Mouse (Mus musculus): Measurements from ENCODE around the gene Gucy2d. TPM values are rescaled to one million over a fixed set of nuclear protein-coding genes. Genes with fewer than 3 reads are reported as not detected.

The Gucy2d gene
- polyA plus RNA-seq, 1 experiment, result not detected

DNA sequence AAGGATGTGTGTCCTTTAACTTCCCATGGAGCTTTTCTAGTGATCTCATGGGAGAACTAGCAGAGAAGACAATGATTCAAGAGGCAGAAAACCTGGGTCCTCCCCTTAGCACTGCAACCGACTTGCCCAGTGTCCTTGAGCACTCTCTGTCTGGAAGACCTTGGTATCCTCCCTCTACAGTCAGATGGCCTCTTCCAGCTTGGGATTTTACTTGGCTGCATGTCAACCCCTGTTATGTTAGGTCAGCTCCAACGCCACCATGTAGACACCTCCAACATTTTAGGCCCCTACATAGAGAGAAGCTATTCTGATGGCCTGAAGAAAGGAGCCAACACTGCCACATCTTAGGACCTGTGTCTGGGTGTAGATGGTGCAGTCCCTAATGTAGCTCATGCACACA lies 32.3 kb downstream of the Gucy2d start:
- TF ChIP-seq POLR2A (IDR thresholded peaks at IDR 0.05; ENCODE audit: low read depth, low read length), result no peak
- TF ChIP-seq CTCF (IDR thresholded peaks at IDR 0.05; ENCODE audit: extremely low read depth, insufficient read depth, insufficient read length, insufficient replicate concordance), result no peak
- H3K4me3 ChIP-seq (ENCODE audit: extremely low read depth, insufficient read depth, insufficient read length), result no peak overlapping the region
- H3K27me3 ChIP-seq (ENCODE audit: control insufficient read depth, insufficient read depth, low read length), result no peaks in the 10 kb centered on the region
- 78% methylated on average over 2 of the region's 2 CpGs for WGBS
- H3K4me1 ChIP-seq (ENCODE audit: control insufficient read depth, insufficient read depth, insufficient read length), result no peaks in the 10 kb centered on the region; the same call in 1 of the 2 replicates
- H3K27ac ChIP-seq (ENCODE audit: insufficient read depth, low read length), result no peak overlapping the region
- no peaks in the 10 kb centered on the region for H3K36me3 ChIP-seq (ENCODE audit: control insufficient read depth, insufficient read depth, low read length)
- no peak for DNase-seq (ENCODE audit: low read depth in 1 of 2, low spot score in 2 of 2)

GRCm38 (mm10) chr7:98474558-98474957 lies 34.3 kb downstream of the Gucy2d start:
- TF ChIP-seq POLR2A (IDR thresholded peaks at IDR 0.05; ENCODE audit: low read depth, low read length), result no peak
- no peak for TF ChIP-seq CTCF (IDR thresholded peaks at IDR 0.05; ENCODE audit: extremely low read depth, insufficient read depth, insufficient read length, insufficient replicate concordance)
- Histone ChIP-seq H3K27ac (ENCODE audit: insufficient read depth, low read length) (no peak overlapping the region), H3K4me1 (ENCODE audit: control insufficient read depth, insufficient read depth, insufficient read length) (no peaks in the 10 kb centered on the region), H3K4me3 (ENCODE audit: extremely low read depth, insufficient read depth, insufficient read length) (no peak overlapping the region), H3K27me3 (ENCODE audit: control insufficient read depth, insufficient read depth, low read length) (no peaks in the 10 kb centered on the region), H3K36me3 (ENCODE audit: control insufficient read depth, insufficient read depth, low read length) (no peaks in the 10 kb centered on the region)
- 88% methylated on average over 1 of the region's 1 CpGs for WGBS
- DNase-seq (ENCODE audit: low read depth in 1 of 2, low spot score in 2 of 2), result no peak

DNA sequence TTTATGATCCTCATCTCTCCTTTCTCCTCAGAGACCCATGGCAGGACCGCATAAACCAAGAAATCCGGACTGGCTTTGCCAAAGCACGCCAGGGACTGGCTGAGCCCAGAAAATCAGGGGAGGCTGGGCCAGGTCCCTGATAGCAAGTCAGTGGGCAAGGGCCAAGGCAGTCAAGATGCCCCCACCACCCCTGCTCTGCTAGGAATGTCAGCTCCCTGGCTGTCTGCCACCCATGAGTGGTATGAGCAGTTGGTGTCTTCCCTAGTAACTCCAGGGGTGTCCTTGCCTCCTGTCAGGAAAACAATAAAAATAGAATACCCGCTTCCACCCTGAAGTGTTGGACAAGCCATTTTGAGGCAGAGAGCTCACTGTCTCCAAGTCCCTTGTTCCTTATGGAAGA lies 36.9 kb downstream of the Gucy2d start:
- no peaks in the 10 kb centered on the region for H3K27me3 ChIP-seq (ENCODE audit: control insufficient read depth, insufficient read depth, low read length)
- H3K4me1 ChIP-seq (ENCODE audit: control insufficient read depth, insufficient read depth, insufficient read length), result no peaks in the 10 kb centered on the region
- H3K27ac ChIP-seq (ENCODE audit: insufficient read depth, low read length), result no peak overlapping the region
- no peaks in the 10 kb centered on the region for H3K36me3 ChIP-seq (ENCODE audit: control insufficient read depth, insufficient read depth, low read length)
- WGBS, result 94% methylated on average over 4 of the region's 4 CpGs
- TF ChIP-seq POLR2A (IDR thresholded peaks at IDR 0.05; ENCODE audit: low read depth, low read length), result no peak
- TF ChIP-seq CTCF (IDR thresholded peaks at IDR 0.05; ENCODE audit: extremely low read depth, insufficient read depth, insufficient read length, insufficient replicate concordance), result no peak
- no peak for DNase-seq (ENCODE audit: low read depth in 1 of 2, low spot score in 2 of 2)
- H3K4me3 ChIP-seq (ENCODE audit: extremely low read depth, insufficient read depth, insufficient read length), result no peak overlapping the region

DNA sequence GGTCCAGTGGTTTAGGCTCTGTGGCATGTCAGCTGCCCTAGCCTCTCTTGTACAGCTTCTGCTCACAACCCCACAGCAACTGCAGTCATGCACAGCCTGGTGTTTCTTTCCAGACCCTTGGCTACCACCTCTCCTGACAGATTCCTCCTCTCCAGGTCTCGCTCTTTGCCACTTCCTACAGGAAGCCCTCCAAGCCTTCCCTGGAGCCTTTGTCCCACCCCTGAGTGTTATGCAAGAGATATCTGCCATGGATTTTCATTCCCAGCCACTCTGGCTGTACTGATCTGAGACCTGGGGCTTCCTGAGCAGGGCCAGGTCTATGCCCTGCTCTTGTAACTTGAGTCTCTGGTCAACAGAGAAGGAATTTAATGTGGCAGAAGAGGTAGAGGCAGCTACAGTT lies 40.3 kb downstream of the Gucy2d start:
- Histone ChIP-seq H3K27ac (ENCODE audit: insufficient read depth, low read length) (no peak overlapping the region), H3K4me3 (ENCODE audit: extremely low read depth, insufficient read depth, insufficient read length) (no peak overlapping the region), H3K27me3 (ENCODE audit: control insufficient read depth, insufficient read depth, low read length) (no peaks in the 10 kb centered on the region), H3K4me1 (ENCODE audit: control insufficient read depth, insufficient read depth, insufficient read length) (no peaks in the 10 kb centered on the region; the same call in 1 of the 2 replicates), H3K36me3 (ENCODE audit: control insufficient read depth, insufficient read depth, low read length) (no peaks in the 10 kb centered on the region)
- TF ChIP-seq CTCF (IDR thresholded peaks at IDR 0.05; ENCODE audit: extremely low read depth, insufficient read depth, insufficient read length, insufficient replicate concordance) (no peak), POLR2A (IDR thresholded peaks at IDR 0.05; ENCODE audit: low read depth, low read length) (no peak)
- DNase-seq (ENCODE audit: low read depth in 1 of 2, low spot score in 2 of 2), result no peak
- WGBS, result 81% methylated on average over 1 of the region's 1 CpGs

GRCm38 (mm10) chr7:98481066-98481734 lies 41.0 kb downstream of the Gucy2d start:
- WGBS, result 32% methylated on average over 9 of the region's 9 CpGs
- Histone ChIP-seq H3K4me1 (ENCODE audit: control insufficient read depth, insufficient read depth, insufficient read length) (peaks cover 7% of the 10 kb centered on the region; the same call in 1 of the 2 replicates), H3K27me3 (ENCODE audit: control insufficient read depth, insufficient read depth, low read length) (no peaks in the 10 kb centered on the region), H3K4me3 (ENCODE audit: extremely low read depth, insufficient read depth, insufficient read length) (no peak overlapping the region), H3K36me3 (ENCODE audit: control insufficient read depth, insufficient read depth, low read length) (no peaks in the 10 kb centered on the region), H3K27ac (ENCODE audit: insufficient read depth, low read length) (no peak overlapping the region)
- DNase-seq (ENCODE audit: low read depth in 1 of 2, low spot score in 2 of 2), result peak; percentile 40 to 73
- TF ChIP-seq POLR2A (IDR thresholded peaks at IDR 0.05; ENCODE audit: low read depth, low read length) (no peak), CTCF (IDR thresholded peaks at IDR 0.05; ENCODE audit: extremely low read depth, insufficient read depth, insufficient read length, insufficient replicate concordance) (peak; percentile 96; the same call in 1 of the 2 replicates)

GRCm38 (mm10) chr7:98481861-98482260 lies 41.6 kb downstream of the Gucy2d start:
- Histone ChIP-seq H3K27ac (ENCODE audit: insufficient read depth, low read length) (no peak overlapping the region), H3K4me3 (ENCODE audit: extremely low read depth, insufficient read depth, insufficient read length) (no peak overlapping the region), H3K4me1 (ENCODE audit: control insufficient read depth, insufficient read depth, insufficient read length) (peaks cover 14% of the 10 kb centered on the region; the same call in 1 of the 2 replicates), H3K36me3 (ENCODE audit: control insufficient read depth, insufficient read depth, low read length) (no peaks in the 10 kb centered on the region), H3K27me3 (ENCODE audit: control insufficient read depth, insufficient read depth, low read length) (no peaks in the 10 kb centered on the region)
- no peak for DNase-seq (ENCODE audit: low read depth in 1 of 2, low spot score in 2 of 2)
- TF ChIP-seq CTCF (IDR thresholded peaks at IDR 0.05; ENCODE audit: extremely low read depth, insufficient read depth, insufficient read length, insufficient replicate concordance) (no peak), POLR2A (IDR thresholded peaks at IDR 0.05; ENCODE audit: low read depth, low read length) (no peak)
- 89% methylated on average over 8 of the region's 8 CpGs for WGBS

All from spleen, adult 2 months (tissue).